Mouse (Mus musculus) forebrain, embryonic 16.5 days (tissue): Measurements from ENCODE around the gene Emp2. TPM values are rescaled to one million over a fixed set of nuclear protein-coding genes. Genes with fewer than 3 reads are reported as not detected.
"Not testable (repeated sequence)": the region's sequence is repeated elsewhere in the genome, so short reads cannot be mapped to it uniquely, and the experiment has no call there.

ENCODE experiments used
- ATAC-seq: fragments of 200-750 bp; cut with Nextera tagmentation; 2 replicates; pipeline ENCODE4 v1.8.0; 2017; ENCODE audit warnings: mild to moderate bottlenecking, moderate library complexity
- H3K27ac ChIP-seq: fragments of 300-500 bp; sonication (generic); 2 replicates; pipeline ENCODE4 v1.5.1; 2014; ENCODE audit warnings: low read length, control low read depth
- H3K27me3 ChIP-seq: fragments of 300-500 bp; sonication (generic); replicated peaks from 2 replicates; pipeline ENCODE4 v1.6.1; 2014; ENCODE audit warnings: low read length; ENCODE audit not compliant: control insufficient read depth, insufficient read depth
- H3K36me3 ChIP-seq: fragments of 300-500 bp; sonication (generic); 2 replicates; pipeline ENCODE4 v1.6.1; 2014; ENCODE audit not compliant: control insufficient read depth, insufficient read depth
- H3K4me1 ChIP-seq: fragments of 300-500 bp; sonication (generic); replicated peaks from 2 replicates; pipeline ENCODE4 v1.6.1; 2014; ENCODE audit warnings: low read length; ENCODE audit not compliant: control insufficient read depth, insufficient read depth
- H3K4me2 ChIP-seq: fragments of 300-500 bp; sonication (generic); 2 replicates; pipeline ENCODE4 v1.6.1; 2014; ENCODE audit warnings: mild to moderate bottlenecking, low read length, control low read depth
- H3K4me3 ChIP-seq: fragments of 300-500 bp; sonication (generic); replicated peaks from 2 replicates; pipeline ENCODE4 v1.5.1; 2014; ENCODE audit warnings: mild to moderate bottlenecking, low read length, control low read depth
- H3K9ac ChIP-seq: fragments of 300-500 bp; sonication (generic); replicated peaks from 2 replicates; pipeline ENCODE4 v1.6.1; 2014; ENCODE audit warnings: low read depth, low read length, control low read depth
- H3K9me3 ChIP-seq: fragments of 300-500 bp; sonication (generic); 2 replicates; pipeline ENCODE4 v1.6.1; 2016; ENCODE audit warnings: low read length; ENCODE audit not compliant: control insufficient read depth
- WGBS: fragments of 180-500 bp; shearing (Covaris S2); extraction: QIAGEN DNeasy Blood & Tissue Kit; methylation state at CpG from one replicate; pipeline ENCODE4 v1.1.7; 2014; 5-methylcytosine and 5-hydroxymethylcytosine counted together
- microRNA-seq: library from miRNA; unstranded; fragments of <30 nt; microRNA quantifications from one replicate; pipeline ENCODE4, GENCODE M21; 2017
- polyA plus RNA-seq: library from polyadenylated mRNA; unstranded; fragments of >200 nt; fragmentation: Nextera tagmentation; extraction: Ambion mirVana; gene quantifications from 2 replicates; pipeline ENCODE4 v1.2.1, GENCODE M21; 2015

Emp2 gene
- polyA plus RNA-seq, 1 experiment from 2014 or later = 8.3 TPM

DNA sequence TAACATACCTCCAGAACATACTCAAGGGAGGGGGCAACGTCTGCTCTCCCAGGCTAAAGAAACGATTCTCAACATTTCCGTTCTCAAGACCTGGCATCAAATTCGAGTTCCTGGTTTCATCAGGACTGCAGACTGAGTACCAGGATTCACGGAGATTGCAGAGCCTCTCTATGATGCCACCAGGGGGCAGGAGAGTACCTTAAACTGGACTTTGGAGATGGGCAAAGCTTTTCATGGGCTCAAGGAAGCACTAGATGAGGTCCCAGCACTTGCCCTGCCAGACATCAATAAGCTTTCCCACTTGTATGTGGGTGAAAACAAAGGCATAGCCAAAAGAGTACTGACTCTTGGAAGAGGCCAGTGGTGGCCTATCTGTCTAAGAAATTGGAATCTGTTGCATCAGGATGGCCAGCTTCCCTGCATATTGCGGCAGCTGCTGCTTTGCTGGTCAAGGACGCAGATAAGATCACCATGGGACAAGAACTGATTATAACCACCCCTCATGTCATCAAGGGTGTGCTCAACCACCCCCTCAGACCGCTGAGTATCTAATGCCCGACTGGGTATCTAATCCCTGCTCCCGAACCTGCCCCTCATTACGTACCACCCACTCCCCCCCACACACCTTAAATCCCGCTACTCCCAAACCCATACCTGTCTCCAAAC, 33.3 kb downstream of the Emp2 start:
- Histone ChIP-seq H3K4me2 (no peak overlapping the region), H3K4me1 (no peaks in the 10 kb centered on the region), H3K27ac (no peak overlapping the region), H3K27me3 (no peaks in the 10 kb centered on the region), H3K9me3 (no peaks in the 10 kb centered on the region), H3K4me3 (no peak overlapping the region), H3K9ac (no peak overlapping the region), H3K36me3 (no peaks in the 10 kb centered on the region)
- WGBS = 53% methylated on average over 12 of the region's 12 CpGs
- ATAC-seq = peak; percentile 62

DNA sequence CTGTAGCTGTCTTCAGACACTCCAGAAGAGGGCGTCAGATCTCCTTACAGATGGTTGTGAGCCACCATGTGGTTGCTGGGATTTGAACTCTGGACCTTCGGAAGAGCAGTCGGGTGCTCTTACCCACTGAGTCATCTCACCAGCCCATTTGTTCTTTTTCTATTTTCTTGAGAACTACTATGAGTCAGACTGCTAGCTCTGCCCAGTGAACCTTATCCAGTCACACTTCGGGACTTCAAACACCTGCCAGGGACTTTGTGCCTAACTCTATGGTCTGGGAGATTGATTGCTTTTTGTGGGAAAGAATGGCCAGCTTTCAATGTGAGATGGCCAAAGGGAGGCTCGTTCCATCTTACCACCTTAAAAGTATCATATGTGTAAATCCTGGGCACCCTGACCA, 37.0 kb downstream of the Emp2 start:
- ATAC-seq, H3K4me3 ChIP-seq, H3K4me2 ChIP-seq, H3K4me1 ChIP-seq, H3K27ac ChIP-seq, H3K27me3 ChIP-seq, H3K36me3 ChIP-seq, H3K9me3 ChIP-seq, H3K9ac ChIP-seq: not testable (repeated sequence)
- 89% methylated on average over 5 of the region's 5 CpGs for WGBS

GRCm38 (mm10) chr16:10274465-10274864, 39.3 kb downstream of the Emp2 start:
- ATAC-seq = no peak
- Histone ChIP-seq H3K4me3 (no peak overlapping the region), H3K27me3 (no peaks in the 10 kb centered on the region), H3K4me1 (no peaks in the 10 kb centered on the region), H3K9ac (no peak overlapping the region), H3K27ac (no peak overlapping the region), H3K36me3 (no peaks in the 10 kb centered on the region), H3K9me3 (peaks cover 9% of the 10 kb centered on the region), H3K4me2 (no peak overlapping the region)
- 72% methylated on average over 4 of the region's 4 CpGs for WGBS

GRCm38 (mm10) chr16:10272256-10272655, 41.5 kb downstream of the Emp2 start:
- Histone ChIP-seq H3K4me2 (no peak overlapping the region), H3K27me3 (no peaks in the 10 kb centered on the region), H3K9ac (no peak overlapping the region), H3K9me3 (peaks cover 9% of the 10 kb centered on the region), H3K36me3 (no peaks in the 10 kb centered on the region), H3K4me1 (no peaks in the 10 kb centered on the region), H3K4me3 (no peak overlapping the region), H3K27ac (no peak overlapping the region)
- 32% methylated on average over 3 of the region's 3 CpGs for WGBS
- no peak for ATAC-seq

- no peak overlapping the region for H3K4me3 ChIP-seq
- H3K9me3 ChIP-seq = no peaks in the 10 kb centered on the region
- H3K36me3 ChIP-seq = no peaks in the 10 kb centered on the region
- no peak overlapping the region for H3K27ac ChIP-seq
- no peaks in the 10 kb centered on the region for H3K27me3 ChIP-seq
- ATAC-seq = no peak
- no peak overlapping the region for H3K4me2 ChIP-seq
- H3K4me1 ChIP-seq = no peaks in the 10 kb centered on the region
- WGBS = 23% methylated on average over 1 of the region's 1 CpGs
- no peak overlapping the region for H3K9ac ChIP-seq
Measured at GRCm38 (mm10) chr16:10253993-10254392, 59.8 kb downstream of the Emp2 start.

DNA sequence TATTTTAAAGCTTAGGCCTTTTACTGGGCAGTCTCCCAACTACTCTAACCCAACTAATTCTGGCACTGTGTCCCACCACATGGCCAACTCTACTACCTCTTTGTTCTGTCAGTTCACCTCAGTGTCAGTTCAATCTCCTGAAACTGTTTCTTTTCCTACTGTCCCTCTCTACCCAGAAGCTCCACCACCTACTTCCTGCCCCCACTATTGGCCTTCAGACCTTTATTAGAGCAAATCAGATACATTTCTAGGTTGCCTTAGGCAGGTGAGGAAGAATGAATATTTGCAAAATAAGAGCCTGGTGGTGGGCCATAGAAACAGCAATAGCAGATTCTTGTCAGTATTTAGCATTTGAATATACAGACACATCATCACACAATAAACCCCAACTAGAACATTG, 77.2 kb downstream of the Emp2 start:
- H3K4me3 ChIP-seq = no peak overlapping the region
- ATAC-seq = no peak

More for the DNA sequence above, 77.2 kb downstream of the Emp2 start:
- Histone ChIP-seq H3K27me3 (no peaks in the 10 kb centered on the region), H3K4me2 (no peak overlapping the region), H3K27ac (no peak overlapping the region), H3K9me3 (no peaks in the 10 kb centered on the region), H3K36me3 (no peaks in the 10 kb centered on the region), H3K9ac (no peak overlapping the region), H3K4me1 (no peaks in the 10 kb centered on the region)

Small RNA genes within 50 kb of the gene (microRNA-seq; reads per million reads assigned to microRNA genes)
- not detected for gene Gm22932

Other genes with a start within 250 kb of the Emp2 start
- not detected in 2 replicates for gene Rpl39l, start 143.7 kb downstream of the Emp2 start, polyA plus RNA-seq
- 0.18 TPM in 1 of 2 replicates, not detected in the other for gene Atf7ip2, start 121.3 kb downstream of the Emp2 start, polyA plus RNA-seq
- gene Tekt5, start 81.5 kb upstream of the Emp2 start, polyA plus RNA-seq = 2.5 and 4.1 TPM in 2 replicates
- gene Nubp1, start 98.0 kb upstream of the Emp2 start, polyA plus RNA-seq = 47.7 and 48.9 TPM in 2 replicates
- gene Tvp23a, start 133.4 kb upstream of the Emp2 start, polyA plus RNA-seq = 60.3 and 60.6 TPM in 2 replicates
- gene Ciita, start 166.1 kb upstream of the Emp2 start, polyA plus RNA-seq = 0.41 and 0.49 TPM in 2 replicates
- gene Dexi, start 229.1 kb upstream of the Emp2 start, polyA plus RNA-seq = 14.8 and 14.9 TPM in 2 replicates
- 69.0 and 72.8 TPM in 2 replicates for gene Clec16a, start 231.4 kb upstream of the Emp2 start, polyA plus RNA-seq